Mouse (Mus musculus) left cerebral cortex, postnatal 4 days (tissue): ENCODE results near the gene Ugt1a8. TPM values are rescaled to one million over a fixed set of nuclear protein-coding genes. Genes with fewer than 3 reads are reported as not detected.
"Not testable (repeated sequence)": the region's sequence is repeated elsewhere in the genome, so short reads cannot be mapped to it uniquely, and the experiment has no call there.

Experiments
- DNase-seq: peaks from one replicate; pipeline ENCODE4 v3.0.0-alpha.2; 2022
- intact Hi-C: fragments of 180-260 bp; cut with DNase I; formaldehyde crosslinking; loops from one replicate; pipeline ENCODE4 v1.15.1; 2025
- total RNA-seq, 2 experiments: library from RNA; stranded (reverse); gene quantifications; 2 replicates each; pipeline ENCODE4 v1.2.3; 2021

The Ugt1a8 gene
- total RNA-seq, 2 experiments from 2014 or later, result not detected

DNA sequence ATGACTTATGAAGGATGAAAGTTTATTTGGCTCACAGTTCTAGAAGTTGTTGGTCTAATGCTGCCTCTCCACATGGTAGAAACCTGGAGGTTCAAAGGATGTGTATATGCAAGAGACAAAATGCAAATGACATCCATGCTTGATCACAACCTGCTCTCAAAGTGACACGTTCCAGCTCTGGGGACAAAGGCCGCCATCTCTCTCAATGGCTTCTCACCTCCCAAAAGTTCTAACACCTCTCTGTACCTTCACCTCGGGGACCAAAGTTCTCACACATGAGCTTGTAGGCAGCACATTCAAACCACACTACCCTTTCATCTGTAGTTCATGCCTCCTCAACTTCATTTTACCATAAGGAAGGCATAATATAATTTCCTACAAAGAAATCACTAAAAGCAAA, 130.0 kb downstream of the Ugt1a8 start:
- no peak for DNase-seq
- intact Hi-C loops, result no loop called here

DNA sequence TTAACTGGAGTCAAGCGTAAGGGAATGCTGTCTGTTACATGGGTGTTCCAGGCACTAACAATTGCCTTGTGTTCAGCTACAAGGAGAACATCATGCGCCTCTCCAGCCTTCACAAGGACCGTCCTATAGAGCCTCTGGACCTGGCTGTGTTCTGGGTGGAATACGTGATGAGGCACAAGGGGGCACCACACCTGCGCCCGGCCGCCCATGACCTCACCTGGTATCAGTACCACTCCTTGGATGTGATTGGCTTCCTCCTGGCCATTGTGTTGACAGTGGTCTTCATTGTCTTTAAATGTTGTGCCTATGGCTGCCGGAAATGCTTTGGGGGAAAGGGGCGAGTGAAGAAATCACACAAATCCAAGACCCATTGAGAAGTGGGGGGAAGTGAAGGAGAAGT, 130.4 kb downstream of the Ugt1a8 start:
- no peak for DNase-seq
- intact Hi-C loops, result no loop called here

DNA sequence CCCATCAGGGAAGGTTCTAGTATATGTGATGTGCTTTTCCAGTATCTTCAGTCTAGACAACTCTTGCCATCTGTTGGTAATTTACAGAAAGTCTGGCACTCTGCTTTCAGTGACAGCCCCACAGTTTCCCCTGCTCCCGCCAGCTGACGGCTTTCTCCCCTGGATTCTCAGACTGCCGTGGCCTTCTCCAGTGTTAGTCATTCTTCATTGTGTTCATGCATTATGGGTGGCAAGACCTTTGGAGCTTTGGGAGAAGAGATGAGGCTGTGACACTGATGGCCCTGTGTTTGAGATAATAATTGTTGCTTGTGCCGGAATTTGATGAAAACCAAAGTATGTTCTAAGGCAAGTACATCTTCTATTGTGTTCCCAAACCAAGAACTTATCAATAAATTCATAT, 131.0 kb downstream of the Ugt1a8 start:
- DNase-seq, result no peak
- intact Hi-C loops, result no loop called here

DNA sequence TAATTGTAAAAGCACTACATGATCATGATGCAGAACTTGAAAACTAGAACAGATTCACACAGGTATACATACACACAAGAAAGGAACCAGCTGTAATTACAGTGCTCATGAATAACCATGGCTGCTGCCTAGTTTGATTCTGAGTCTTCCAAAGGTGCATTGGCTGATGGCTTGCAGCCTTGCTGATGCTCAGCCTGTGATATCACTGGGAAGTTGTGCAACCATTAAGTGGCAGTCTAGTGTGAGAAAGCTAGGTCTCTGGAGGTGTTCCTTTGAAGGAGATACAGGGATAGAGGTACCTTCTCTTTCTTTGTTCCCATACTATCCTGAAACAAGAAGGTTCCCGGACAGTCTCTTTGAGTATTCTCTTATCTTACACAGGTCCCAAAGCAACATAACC, 131.4 kb downstream of the Ugt1a8 start:
- DNase-seq, result no peak
- intact Hi-C loops, result no loop called here

DNA sequence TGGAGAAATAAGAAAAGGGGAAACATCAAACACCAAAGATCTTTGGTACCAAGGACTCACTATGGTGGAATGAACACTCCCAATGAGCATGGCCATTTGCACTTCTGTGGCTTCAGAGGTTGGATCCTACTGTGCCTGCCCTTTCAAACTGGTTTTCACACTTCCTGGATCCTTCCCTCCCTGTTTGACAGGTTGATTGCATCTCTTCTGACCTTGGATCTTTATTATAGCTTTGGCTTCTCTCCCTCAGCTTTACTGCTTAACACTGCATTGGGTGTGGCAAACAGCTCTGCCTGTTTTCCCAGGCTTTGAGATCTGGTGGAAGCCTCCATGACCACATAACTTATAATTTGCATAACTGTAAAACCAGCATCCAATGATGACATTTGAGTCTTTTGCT, 132.7 kb downstream of the Ugt1a8 start:
- DNase-seq, result no peak
- intact Hi-C loops, result no loop called here

DNA sequence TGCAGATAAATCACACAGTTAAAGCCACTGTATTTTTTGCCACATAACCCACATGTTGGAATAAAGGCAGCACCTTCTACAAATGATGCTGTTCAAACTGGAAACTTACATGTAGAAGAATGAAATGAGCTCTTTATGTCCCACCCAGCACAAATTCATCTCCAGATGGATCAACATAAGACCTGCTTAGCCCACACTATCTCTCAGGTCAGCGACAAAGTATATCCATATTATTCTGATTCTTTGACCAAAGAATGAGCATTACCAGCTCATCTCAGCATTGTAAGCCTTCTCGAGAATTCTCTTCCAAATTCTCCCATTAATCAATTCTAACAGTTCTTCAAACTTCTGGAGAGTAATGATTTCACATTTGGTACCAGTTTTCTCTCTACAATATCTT, 134.6 kb downstream of the Ugt1a8 start:
- intact Hi-C loops, result no loop called here
- no peak for DNase-seq

DNA sequence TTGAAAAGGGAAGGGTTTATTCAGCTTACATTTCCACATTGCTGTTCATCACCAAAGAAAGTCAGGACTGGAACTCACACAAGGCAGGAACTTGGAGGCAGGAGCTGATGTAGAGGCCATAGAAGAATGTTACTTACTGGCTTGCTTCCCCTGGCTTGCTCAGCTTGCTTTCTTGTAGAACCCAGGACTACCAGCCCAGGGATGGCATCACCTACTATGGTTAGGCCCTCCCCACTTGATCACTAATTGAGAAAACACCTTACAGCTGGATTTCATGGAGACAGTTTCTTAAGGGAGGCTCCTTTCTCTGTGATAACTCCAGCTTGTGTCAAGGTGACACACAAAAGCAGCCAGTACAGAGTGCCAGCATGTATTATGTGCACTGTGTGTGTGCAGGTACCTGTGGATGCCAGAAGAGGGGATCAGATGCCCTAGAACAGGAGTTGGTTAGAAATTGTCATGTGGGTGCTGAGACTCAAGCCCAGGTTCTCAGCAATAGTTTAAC, 135.4 kb downstream of the Ugt1a8 start:
- intact Hi-C loops, DNase-seq: not testable (repeated sequence)

DNA sequence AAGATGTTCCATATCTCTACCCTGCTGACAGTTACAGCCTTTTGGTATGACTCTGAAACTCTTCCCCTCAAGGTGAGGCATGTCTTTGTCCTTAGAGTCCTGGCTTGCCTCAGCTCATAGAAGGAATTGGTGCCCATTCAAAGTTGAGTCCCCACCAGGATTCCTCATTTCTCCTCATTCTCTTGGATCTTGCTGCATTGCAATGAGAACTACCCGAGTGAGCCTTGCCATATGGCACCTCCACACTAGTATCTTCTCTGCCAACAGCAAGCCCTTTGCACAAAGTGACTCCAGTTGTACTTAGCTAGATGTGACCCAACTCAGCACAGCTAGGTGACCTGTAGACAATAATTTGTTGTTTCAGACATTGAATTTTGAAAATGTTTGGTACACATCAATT, 136.0 kb downstream of the Ugt1a8 start:
- DNase-seq, result no peak
- intact Hi-C loops, result no loop called here

DNA sequence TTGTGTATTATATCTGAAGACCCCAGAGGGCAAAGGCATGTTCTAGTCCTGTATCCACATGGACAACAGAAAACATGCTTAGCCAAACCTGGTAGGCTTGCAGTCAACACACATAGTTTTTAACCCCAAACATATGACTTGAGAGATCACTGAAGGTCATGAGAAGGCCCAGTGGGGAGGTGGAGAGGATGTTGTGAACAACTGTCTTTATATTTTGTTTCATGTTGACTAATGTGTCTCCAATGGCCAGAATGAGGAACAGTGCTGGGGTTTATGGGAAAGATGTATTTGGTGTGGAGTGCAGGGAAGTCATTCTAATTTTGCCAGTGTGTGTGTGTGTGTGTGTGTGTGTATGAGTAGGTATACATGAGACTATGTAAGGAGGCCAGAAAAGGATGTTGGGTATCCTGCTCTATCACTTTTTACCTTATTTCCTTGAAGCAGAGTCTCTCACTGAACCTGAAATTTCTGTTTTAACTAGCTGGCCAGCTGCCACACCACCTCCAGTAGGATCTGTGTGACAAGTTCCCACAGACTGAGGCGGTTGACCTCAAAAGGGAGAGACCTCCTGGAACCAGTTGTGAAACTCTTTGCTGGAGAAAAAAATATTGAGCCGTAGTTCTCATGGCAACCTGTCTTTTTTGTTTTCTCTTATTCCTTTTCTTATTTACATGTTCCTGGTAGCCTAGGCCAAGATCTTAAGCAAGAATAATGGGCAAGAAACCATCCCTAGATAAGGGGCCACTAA, 136.6 kb downstream of the Ugt1a8 start:
- intact Hi-C loops, result no loop called here
- DNase-seq, result no peak

DNA sequence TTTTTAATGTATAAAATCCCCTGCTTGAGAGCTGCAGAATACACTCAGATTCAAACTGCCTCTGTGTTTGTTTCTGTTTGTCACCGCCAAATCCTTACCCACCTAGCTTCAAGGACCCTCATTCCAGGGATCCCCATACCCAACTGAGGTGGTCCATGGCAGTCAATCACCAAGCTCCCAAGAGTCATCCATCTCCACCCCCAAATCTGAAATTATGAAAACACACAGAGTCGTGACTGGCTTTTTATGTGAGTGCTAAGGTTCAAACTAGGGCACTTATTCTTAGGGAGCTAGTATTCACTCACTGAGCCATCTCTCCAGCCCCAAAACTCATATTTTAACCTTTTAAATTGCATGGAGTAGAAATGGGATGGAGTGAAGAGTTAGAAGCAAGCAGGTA, 137.7 kb downstream of the Ugt1a8 start:
- DNase-seq, intact Hi-C loops: not testable (repeated sequence)

DNA sequence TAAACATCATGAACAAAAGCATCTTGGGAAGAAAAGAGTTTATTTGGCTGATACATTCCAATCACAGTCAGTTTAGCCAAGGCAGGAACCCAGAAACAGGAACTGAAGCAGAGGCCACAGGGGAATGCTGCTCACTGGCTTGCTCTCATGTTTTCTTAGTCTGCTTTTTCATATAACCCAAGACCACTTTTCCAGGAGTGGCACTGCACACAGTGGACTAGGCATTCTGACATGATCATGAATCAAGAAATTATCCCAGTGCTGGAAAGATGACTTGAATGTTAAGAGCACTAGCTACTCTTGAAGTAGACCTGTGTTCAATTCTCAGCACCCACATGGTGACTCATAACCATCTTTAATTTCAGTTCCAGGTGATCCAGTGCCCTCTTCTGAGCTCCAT, 138.1 kb downstream of the Ugt1a8 start:
- no peak for DNase-seq
- intact Hi-C loops, result no loop called here

DNA sequence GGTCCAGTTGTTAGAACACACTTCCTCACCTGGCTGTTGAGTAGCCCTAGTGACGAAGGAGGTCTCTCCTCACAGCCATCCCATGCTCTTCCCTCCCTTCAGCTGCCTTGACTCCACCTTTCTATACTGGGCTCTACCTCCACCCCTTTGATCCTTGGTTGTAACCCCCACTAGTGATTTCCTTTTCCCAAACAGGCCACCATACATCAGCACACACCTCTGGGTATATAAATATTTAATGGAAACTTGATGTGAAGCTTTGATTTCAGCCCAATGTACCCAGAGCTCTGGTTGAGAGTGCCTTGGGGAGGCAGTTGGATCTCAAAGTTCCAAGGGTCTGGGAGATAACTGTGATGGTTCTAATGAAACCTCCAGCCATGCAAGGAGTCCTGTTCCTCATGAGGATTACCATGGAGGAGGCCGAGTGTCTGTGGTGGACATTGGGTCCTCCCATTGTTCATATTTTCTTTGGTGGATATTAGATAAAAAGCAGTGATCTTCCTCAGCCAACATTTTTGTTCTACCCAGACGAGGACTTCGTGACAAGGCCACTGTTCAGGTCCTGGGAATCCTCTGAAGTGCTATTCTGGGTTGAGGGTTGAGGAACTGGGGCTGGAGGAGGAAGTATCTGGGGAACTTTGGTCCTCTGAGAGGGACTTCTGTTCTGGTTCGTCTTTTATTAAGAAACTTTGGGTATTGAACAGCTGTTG, 139.2 kb downstream of the Ugt1a8 start, which contains the start of gene Mroh2a:
Mroh2a (plus strand) TSS at position 317 of the 710 bp plus-strand sequence.
- intact Hi-C loops, result no loop called here
- DNase-seq, result no peak

DNA sequence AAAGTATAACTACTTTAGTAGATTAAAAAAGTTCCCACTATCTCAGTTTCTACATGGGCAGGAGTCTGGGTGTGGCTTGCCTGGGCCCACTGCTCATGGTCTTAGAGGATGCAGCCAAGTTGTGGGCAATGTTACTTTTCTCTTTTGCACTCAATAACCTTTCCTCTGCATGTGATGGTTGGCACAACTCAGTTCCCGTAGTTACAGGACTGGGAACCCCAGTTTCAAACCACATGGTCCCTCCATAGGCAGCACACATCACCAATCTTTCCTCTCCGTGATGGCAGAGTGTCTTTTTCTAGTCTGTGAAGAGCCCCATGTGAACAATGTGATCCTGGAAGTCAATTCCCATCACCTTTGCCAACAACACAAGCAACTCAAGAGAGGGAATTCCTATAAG, 139.9 kb downstream of the Ugt1a8 start:
- no peak for DNase-seq
- intact Hi-C loops, result no loop called here

DNA sequence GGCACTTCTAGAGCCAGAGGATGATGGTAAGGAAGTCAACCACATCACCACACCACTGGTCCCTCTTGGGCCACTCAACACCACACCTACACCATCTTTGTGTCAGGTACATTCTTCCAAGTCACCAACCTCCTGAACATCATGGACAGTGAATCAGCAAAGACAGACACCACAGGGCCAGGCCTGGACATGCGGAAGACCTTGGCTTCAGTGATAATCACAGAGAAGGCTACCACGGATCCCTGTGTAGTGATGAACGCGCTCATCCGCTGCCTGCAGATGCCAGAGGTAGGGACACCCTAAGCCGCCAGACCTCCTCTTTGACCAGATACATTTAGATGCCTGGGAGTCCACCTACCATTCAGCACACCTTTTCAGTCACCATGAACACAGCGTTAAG, 140.5 kb downstream of the Ugt1a8 start:
- DNase-seq, result no peak
- intact Hi-C loops, result no loop called here

DNA sequence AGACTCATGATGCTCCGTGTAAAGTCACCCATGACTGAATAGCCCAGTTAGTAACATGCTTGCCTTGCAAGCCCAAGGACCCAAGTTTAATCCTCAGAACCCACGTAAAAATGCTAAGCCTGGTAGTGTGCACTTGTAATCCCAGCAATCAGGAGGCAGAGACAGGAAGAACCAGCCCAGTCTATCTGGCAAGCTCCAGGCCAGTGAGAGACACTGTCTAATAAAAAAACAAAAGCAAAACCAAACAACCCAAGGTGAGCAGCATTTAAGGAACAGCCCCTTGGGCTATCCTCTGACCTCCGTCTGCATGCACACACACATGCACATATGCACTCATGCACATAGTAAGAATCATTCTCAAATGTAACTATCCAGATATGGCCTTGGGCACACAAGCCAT, 142.0 kb downstream of the Ugt1a8 start:
- intact Hi-C loops, result no loop called here
- DNase-seq, result no peak

DNA sequence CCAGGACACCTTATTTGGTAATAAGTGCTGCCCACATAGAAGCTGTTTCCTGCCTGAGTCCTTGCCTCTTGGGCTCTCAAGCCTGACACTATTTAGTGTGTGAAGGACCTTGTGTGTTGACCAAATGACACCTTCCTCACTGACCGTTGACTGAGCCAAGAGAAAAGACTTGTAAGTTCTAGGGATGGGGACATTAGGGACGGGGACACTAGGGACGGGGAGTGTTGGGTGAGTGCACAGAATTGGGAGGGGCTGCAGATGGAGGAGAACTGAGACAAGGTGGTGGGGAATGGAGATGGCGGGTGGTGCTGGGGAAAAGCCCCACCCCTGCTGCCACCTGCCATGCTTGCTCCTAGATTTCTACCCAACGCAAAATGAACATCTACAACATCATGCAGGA, 142.4 kb downstream of the Ugt1a8 start:
- DNase-seq, result no peak
- intact Hi-C loops, result no loop called here

DNA sequence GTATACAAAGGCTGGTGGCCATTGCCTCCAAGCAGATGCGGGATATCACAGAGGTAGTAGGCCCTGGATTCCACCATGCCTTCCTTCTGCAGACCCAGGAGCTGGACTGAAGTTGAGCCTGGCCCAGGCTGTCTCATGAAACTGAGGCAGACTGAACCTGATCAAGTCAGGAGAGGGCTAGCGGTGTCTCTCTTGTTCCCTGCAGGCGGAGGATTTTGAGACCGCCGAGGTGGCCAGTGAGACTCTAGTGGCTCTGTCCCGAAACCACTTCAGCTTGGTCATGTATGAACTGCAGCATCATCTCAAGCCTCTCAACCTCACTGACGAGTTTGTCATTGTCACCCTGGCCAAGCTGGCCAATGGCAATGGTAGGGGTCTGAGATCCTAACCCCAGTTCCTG, 142.8 kb downstream of the Ugt1a8 start:
- intact Hi-C loops, result no loop called here
- no peak for DNase-seq

DNA sequence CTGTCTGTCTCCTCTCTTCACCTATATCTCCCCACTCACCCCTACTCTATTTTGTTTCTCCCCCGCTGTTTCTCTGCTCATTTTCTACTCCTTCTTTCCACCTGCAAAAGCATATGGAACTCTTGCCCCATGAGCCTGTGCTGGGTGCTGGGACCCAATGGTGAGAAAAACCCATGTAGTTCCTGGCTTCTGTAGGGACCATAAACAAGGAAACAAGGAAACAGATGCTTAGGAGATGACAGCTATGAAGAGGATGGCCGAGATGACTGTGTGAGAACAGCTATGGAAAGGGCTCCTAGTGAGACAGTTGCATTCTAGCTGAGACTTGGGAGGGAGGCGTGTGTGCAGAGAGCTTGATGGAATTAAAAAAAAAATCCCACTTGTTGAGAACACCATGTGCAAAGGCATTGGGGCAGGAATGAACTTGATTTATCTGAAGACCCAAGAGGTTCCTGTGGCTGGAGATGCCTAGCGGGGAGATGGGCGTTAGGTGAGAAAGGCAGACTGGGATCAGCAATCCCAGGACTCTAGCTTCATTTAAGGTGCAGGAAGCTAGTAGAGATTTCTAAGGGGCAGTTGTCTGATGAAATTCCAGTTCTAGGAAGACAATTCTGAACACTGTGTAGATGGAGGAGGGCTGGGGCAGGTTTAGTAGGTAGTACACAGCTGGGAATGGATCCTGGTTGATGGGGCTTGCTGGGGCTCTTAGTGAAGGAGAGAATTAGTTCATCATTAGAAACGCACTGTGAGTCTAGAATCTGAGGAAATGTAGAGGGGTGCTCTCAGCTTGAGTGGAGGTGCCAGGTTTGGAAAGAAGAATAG, 143.6 kb downstream of the Ugt1a8 start:
- intact Hi-C loops, result no loop called here
- DNase-seq, result no peak

DNA sequence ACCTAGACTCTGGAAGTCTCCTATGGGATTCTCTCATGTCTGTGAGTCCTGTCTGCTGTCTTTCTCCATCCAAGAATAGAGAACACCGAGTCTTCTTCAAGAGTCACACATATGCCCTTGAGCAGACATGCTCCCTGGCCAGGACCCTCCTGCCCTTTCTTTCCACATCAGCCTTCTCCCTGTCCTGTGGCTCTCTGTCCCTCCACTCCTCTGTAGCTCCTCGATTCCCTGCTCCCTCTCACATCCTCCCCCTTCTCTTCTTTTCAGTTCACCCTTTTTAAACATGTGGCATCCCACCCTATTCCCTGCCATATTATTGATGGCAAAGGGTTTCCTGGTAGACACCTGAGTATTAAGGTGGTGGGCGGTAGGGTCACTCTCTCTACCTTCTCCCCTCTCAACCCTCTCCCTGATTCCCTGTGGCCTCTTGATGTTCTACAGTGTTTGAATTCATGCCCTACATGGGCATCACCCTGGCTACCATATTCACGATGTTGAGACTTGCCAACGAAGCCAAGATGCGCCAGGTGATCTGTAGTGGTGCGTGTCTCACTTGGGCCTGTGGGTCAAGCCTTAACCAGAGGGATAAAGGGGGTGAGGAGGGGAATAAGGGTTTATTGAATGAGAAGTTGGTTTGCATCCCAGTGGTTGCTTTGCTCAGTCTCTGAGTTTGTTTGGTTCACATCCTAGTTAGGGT, 144.3 kb downstream of the Ugt1a8 start:
- intact Hi-C loops, result no loop called here
- DNase-seq, result no peak

DNA sequence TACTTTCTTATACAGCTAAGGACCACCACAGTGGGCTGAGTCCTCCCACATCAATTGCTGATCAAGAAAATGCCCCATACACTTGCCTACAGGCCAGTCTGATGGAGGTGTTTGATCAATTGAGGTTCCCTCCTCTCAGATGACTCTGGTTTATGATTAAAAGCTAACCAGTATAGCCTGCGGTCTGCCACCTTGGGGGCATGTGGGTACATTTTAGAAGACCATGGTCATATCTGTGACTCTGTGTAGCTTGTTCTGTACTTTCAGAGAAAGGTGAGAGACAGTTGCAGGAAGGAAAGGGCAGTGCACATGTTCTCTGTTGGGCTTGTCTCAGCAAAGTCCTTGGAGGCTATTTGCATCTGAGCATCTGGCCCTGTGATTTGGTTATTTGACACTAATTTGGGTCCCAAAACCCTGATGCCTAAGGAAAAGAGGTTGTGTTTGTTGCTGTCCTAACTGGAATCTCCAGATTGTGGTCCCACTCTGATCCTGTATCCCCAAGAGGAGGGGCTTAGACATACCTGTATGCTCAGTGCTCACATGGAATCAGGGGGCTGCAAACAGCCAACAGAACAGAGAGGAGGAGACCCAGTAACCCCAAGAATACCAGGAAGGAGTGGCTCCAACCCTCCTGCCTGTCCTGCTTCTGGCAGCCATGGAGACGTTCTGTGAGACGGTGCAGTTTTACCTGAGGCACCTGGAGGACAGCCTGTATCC, 145.2 kb downstream of the Ugt1a8 start:
- intact Hi-C loops, result no loop called here
- no peak for DNase-seq
